Mouse (Mus musculus) erythroblast, embryonic 14.5 days (primary cell): Measurements from ENCODE around the gene Tspyl3. TPM values are rescaled to one million over a fixed set of nuclear protein-coding genes. Genes with fewer than 3 reads are reported as not detected.
"Not testable (repeated sequence)": the region's sequence is repeated elsewhere in the genome, so short reads cannot be mapped to it uniquely, and the experiment has no call there.

Experiments
- H3K27me3 ChIP-seq: 2 replicates; pipeline ENCODE4 v1.6.1; 2012; ENCODE audit warnings: inconsistent platforms; ENCODE audit not compliant: control insufficient read depth
- H3K36me3 ChIP-seq: 2 replicates; pipeline ENCODE4 v1.6.1; 2012; ENCODE audit warnings: mild to moderate bottlenecking, inconsistent platforms; ENCODE audit not compliant: control insufficient read depth
- H3K4me1 ChIP-seq: 2 replicates; pipeline ENCODE4 v1.6.1; 2012; ENCODE audit warnings: inconsistent platforms; ENCODE audit not compliant: control insufficient read depth
- H3K4me3 ChIP-seq: replicated peaks from 2 replicates; pipeline ENCODE3; 2012; ENCODE audit warnings: moderate library complexity, mild to moderate bottlenecking, inconsistent platforms
- H3K9me3 ChIP-seq: 2 replicates; pipeline ENCODE4 v1.6.1; 2012; ENCODE audit warnings: low read length, inconsistent platforms, mixed read lengths; ENCODE audit not compliant: control insufficient read depth
- GATA1 ChIP-seq: IDR thresholded peaks from 2 replicates; pipeline ENCODE4 v1.6.1; 2012; ENCODE audit warnings: low read length, inconsistent platforms, mixed read lengths
- TAL1 ChIP-seq: IDR thresholded peaks from 3 replicates; pipeline ENCODE4 v1.6.1; 2012; ENCODE audit warnings: low read length, inconsistent platforms, mixed read lengths
- polyA plus RNA-seq: library from polyadenylated mRNA; stranded (reverse); fragments of >175 nt; gene quantifications from 2 replicates; pipeline ENCODE4 v1.2.3, GENCODE M21; 2012

Gene Tspyl3
- 0.14 and 0.16 TPM in 2 replicates for polyA plus RNA-seq

DNA sequence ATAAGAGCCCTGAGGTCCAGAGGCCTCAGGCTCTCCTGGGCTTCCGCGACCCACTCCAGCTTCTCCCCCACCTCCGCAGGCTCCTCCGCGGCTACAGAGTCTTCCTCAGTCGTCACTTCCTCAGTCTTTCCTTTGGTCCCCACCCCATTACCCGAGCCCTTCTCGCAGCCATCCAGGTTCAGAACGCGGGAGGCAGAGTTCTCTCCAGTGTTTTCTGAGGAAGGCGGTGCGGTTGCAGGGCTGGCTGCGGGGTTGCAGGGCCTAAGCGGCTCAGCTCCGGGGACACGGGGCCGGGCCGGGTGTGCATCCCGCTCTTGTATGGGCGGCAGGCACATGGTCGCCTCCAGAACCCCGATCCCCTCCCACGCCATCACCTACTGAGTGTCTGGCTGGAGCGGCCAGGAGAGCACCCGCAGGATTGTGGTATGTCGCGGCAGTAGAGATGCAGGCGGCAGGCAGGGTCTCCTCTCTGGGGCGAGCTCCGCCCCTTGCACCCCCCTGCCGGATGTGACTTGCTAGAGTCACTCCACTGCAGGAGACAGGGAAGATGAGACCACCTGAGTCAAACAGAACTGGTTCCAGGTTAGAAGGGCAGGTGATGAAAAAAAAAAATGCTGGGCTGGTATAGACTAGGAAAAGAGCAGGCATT, at the start of gene Tspyl3:
Gene Tspyl3, minus strand, starts transcription at position 496 of the 649 bp plus-strand sequence.
- H3K4me1 ChIP-seq = peaks cover 98% of the 10 kb centered on the region
- H3K36me3 ChIP-seq = peaks cover 70% of the 10 kb centered on the region
- no peaks in the 10 kb centered on the region for H3K9me3 ChIP-seq
- peak within 1 kb of the TSS; percentile 63 for H3K4me3 ChIP-seq
- TF ChIP-seq GATA1 = no peak
- TF ChIP-seq TAL1 = no peak
- no peaks in the 10 kb centered on the region for H3K27me3 ChIP-seq

DNA sequence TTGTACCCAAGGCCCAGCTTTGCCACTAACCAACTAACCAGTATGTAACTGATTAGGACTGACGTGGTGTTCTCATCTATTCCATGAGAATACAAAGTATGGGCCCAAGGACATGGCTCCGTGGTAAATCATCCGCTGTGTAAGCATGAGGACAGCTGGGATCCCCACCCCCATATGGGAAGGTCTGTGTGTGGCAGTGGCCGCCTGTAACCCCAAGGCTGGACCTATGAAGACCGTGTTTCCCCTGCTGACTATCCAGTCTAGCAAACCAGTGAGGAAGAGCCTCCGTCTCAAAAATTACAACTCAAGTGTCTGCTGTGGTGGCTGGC, 49.6 kb upstream of the Tspyl3 start:
- TF ChIP-seq TAL1 = no peak
- no peak for TF ChIP-seq GATA1
- Histone ChIP-seq H3K27me3 (no peaks in the 10 kb centered on the region), H3K4me1 (peaks cover 47% of the 10 kb centered on the region), H3K4me3 (no peak overlapping the region), H3K9me3 (peaks cover 6% of the 10 kb centered on the region), H3K36me3 (peaks cover under 1% of the 10 kb centered on the region; the same call in 1 of the 2 replicates)

- not testable (repeated sequence) for H3K36me3 ChIP-seq, H3K4me3 ChIP-seq, H3K27me3 ChIP-seq, H3K9me3 ChIP-seq
- H3K4me1 ChIP-seq = peaks cover 50% of the 10 kb centered on the region
Observed at GRCm38 (mm10) chr2:153274200-153274918, 49.1 kb upstream of the Tspyl3 start.

- not testable (repeated sequence) for H3K27me3 ChIP-seq, H3K4me3 ChIP-seq, H3K9me3 ChIP-seq
- Histone ChIP-seq H3K4me1 (peaks cover 51% of the 10 kb centered on the region), H3K36me3 (peaks cover 40% of the 10 kb centered on the region)
Observed at GRCm38 (mm10) chr2:153270231-153270915, 45.1 kb upstream of the Tspyl3 start.

GRCm38 (mm10) chr2:153267331-153267730, 42.1 kb upstream of the Tspyl3 start:
- Histone ChIP-seq H3K4me1 (peaks cover 38% of the 10 kb centered on the region), H3K27me3 (no peaks in the 10 kb centered on the region), H3K4me3 (no peak overlapping the region), H3K9me3 (no peaks in the 10 kb centered on the region), H3K36me3 (peaks cover 69% of the 10 kb centered on the region)
- TF ChIP-seq TAL1 (no peak), GATA1 (no peak)

- TF ChIP-seq TAL1 (no peak), GATA1 (no peak)
- Histone ChIP-seq H3K9me3 (no peaks in the 10 kb centered on the region), H3K4me3 (no peak overlapping the region), H3K4me1 (peaks cover 47% of the 10 kb centered on the region), H3K27me3 (no peaks in the 10 kb centered on the region), H3K36me3 (peaks cover 90% of the 10 kb centered on the region)
Observed at GRCm38 (mm10) chr2:153263053-153263452, 37.8 kb upstream of the Tspyl3 start.

DNA sequence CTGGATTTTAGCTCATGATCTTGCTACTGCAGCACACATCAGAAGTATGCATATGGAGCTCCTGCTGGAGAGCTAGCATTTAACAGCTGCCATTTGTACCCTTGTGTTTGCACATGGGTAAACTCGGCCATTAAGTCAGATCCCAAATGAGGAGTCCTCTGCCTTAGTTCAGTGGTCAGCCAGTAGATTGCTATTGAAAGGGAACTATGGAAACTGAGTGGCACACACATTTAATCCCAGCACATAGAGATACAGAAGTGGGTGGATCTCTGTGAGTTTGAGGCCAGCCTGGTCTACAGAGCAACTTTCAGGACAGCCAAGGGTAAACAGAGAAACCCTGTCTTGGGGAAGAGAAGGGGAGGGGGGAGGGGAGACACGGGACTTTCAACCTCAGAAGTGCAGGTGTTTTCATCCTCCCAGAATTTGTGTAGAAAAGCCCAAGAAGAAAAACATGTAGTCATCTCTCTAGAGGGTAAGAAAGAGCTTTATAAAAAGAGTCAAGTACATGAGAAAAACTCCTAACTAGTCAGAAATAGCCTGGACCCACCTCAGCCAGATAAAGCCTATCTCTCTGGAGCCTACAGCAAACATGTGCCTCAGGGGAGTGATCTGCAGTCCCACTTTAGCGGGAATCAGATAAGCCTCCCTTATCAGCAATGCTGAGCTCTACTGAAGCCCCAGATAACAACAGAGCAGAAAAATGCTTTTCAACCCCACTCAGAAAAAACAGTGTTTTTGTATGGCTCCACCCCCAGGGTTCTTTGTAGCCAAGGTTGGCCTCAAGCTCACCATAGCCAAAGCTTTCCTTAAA, 34.8 kb upstream of the Tspyl3 start:
- Histone ChIP-seq H3K4me1 (peaks cover 49% of the 10 kb centered on the region), H3K36me3 (peaks cover 89% of the 10 kb centered on the region), H3K4me3 (no peak overlapping the region), H3K9me3 (no peaks in the 10 kb centered on the region), H3K27me3 (no peaks in the 10 kb centered on the region)
- TF ChIP-seq GATA1 = peak; percentile 92
- TF ChIP-seq TAL1 = no peak

DNA sequence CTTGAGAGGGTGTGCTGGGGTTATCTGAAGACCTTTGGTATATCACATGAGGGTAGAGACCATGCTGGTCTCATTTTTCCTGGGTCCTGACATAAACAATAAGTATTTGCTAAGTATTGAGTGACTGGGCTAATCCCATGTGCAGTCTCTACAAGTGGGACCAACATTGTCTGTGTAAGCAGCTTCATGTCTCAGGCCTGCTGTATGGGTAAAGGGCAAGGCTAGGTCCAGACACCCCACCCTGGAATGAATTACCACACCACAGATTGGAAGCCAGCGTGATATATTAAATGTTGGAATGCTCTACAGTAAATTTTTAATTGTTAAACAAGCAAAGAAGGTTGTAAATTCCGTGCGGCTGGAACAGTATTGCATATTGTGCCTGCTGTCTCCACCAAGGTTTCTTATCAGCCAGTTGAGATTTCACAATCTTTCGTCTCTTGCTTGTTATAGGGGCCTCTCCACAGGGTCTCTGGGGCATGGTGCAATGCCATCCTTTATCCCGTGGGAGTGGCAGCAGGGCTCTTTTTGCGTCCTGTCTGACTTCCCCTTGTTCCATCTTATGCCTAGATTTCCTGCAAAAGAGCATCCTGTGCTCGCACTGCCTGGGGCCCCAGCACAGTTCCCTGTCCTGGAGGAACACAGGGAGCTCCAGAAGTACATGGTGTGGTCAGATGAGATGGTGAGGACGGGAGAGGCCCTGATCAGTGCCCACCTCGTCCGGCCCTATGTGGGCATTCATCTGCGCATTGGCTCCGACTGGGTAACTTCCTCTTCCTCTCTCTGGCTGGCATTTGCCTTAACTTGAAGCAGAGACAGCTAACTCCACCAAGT, 34.0 kb upstream of the Tspyl3 start:
- H3K4me1 ChIP-seq = peaks cover 49% of the 10 kb centered on the region

GRCm38 (mm10) chr2:153256604-153257003, 31.4 kb upstream of the Tspyl3 start:
- no peaks in the 10 kb centered on the region for H3K9me3 ChIP-seq
- peaks cover 88% of the 10 kb centered on the region for H3K36me3 ChIP-seq
- H3K4me1 ChIP-seq = peaks cover 38% of the 10 kb centered on the region
- no peaks in the 10 kb centered on the region for H3K27me3 ChIP-seq
- H3K4me3 ChIP-seq = no peak overlapping the region
- TF ChIP-seq GATA1 = no peak
- no peak for TF ChIP-seq TAL1

More for the DNA sequence above, 34.0 kb upstream of the Tspyl3 start:
- Histone ChIP-seq H3K9me3 (no peaks in the 10 kb centered on the region), H3K27me3 (no peaks in the 10 kb centered on the region), H3K36me3 (peaks cover 88% of the 10 kb centered on the region), H3K4me3 (no peak overlapping the region)
- TF ChIP-seq TAL1 (no peak), GATA1 (no peak)
